Mouse (Mus musculus): ENCODE results near the gene Mycbpap.

Gene Mycbpap

DNA sequence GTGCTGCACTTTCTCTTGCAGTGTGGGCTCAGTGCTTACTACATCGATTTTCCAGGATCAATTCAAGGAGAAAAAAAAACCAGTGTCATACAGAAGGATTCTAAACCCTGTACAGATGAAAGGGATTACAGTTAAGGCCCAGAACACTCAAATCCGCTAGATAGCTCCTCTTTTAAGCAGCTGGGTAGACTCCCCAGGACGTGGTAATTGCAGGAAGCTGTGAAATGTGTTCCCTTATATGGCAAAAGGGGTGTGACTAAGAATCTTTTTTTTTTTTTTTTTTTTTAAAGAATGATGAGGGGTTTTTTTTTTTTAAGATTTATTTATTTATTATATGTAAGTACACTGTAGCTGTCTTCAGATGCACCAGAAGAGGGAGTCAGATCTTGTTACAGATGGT, 7.3 kb upstream of the Mycbpap start:
- no peak for DNase-seq (ENCODE audit: low spot score)

DNA sequence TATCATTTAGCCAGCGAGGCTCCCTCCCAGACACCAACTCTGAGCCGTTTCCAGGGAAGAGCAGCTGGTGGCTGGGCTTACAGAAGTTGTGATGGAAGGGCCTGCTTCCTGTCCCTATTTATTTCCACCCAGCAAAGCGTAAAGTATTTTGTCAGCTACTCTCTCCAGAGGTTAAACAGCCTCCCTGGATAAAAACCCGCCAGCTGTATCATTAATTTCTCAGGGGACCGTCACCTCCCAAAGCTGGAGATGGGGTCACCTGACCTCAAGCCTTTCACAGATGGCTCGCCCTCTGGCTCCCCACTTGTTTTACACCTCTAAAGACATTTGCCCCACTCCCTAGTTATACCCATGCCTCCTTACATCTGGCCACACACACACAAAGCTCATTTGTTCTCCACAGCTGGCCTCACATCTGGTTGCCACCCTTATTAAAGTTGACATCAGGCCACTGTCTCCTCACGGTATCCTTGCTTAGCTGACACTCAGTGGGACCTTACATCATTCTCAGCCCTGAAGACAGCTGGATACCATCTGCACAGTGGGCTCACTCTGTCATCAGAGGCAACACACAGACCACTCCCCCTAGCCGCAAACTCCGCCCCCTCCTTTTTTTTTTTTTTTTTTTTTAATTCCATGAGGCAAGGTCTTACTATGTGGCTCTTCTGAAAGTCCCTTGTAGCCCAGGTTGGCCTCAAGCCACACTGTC, 4.8 kb upstream of the Mycbpap start:
- DNase-seq (ENCODE audit: low spot score): no peak

DNA sequence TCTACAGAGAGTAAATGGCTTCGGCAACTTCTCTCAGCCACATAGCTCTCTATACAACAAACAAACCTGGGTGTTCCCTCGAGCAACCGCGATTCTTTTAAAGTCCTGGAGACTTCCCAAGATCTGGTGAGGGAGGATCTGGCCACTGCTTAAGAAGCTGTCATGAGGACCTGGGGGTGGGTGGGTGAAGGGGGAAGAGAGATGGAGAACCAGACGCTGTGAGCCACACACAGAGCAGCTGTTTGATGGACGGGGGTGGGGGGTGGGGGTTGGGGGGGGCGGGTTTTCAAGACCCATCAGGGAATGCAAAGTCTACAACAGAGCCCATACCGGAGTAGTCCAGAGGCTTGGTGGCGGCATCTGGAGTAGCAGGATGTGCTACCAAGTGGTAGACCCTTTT, 8.1 kb downstream of the Mycbpap start:
- no peak for DNase-seq (ENCODE audit: low spot score)

DNA sequence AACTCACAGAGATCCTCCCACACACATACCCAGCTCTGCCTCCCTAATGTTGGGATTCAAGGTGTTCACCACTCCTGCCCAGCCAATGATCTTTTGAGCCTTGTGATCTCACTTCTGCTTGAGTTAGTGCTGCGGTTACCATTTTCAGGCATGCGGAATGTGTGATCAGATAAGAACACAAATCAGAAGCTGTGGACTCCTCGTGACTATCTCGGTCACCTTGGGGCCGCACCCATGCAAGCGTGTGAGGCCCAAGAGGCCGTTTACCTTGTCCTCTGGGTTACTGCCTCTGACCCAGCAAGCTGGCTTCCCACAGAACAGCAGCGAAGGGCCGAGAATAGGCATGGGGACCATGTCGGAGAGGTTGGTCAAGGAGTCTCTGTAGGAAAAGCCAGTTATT, 12.6 kb downstream of the Mycbpap start:
- DNase-seq (ENCODE audit: low spot score): no peak

DNA sequence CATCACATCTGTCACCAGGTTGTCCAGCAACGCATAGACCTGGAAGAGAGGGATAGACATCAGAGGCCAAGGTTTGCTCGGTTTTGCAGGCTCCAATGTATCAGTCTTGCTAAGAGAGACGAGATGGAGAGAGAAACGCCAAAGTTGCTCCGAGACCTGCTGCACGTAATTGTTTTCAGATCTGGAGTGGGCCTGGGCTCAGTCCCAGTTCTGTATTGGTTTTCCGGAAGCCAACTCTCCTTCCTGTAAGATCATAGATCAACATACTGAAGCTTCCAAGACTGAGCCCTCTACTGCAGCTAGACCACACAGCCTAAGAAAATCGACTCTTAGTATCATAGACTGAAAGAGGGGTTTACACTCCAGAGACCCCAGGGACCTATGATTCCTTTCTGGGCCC, 20.1 kb downstream of the Mycbpap start:
- DNase-seq (ENCODE audit: low spot score): no peak

DNA sequence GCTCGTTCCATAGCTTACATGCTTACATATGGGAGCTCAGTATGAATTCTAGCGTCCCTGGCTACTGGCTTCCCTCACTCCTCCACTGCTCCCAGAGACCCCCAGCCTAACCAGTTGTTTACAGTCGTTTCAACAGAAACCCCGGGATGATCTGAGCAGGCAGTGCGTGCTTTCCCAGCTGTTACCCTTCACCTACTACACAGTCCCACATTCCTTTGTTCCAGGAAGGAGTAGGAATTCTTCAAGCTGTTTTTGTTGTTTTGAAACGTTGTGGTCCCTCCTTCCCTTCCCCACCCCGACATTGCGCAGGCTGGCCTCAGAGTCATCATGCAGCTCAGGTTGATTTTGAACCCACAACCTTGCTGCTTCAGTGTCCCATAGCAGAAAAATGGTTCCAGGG, 21.2 kb downstream of the Mycbpap start:
- no peak for DNase-seq (ENCODE audit: low spot score)

DNA sequence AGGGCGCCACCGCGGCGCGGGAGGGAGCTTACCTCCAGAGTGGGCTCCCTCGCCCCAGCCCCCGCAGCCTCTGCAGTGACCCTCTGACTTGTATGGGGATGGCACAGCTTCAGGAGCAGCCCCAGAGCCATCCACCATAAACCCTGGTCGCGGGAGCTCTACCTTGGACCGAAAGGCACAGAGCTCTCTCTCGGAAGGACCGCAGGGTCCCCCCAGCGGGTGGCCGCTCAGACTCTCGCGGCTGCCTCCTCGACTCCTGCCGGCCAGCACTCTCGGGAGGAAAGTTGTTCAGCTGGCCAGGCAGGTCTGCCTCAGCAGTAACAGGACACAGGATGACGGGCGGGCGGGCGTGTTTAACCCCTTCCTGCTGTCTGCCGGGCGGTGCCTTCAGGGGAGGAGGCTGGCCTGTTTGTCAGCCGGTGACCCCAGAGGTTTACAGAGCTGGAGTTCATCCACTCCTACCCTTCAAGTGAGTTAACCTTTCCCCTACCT, 21.8 kb downstream of the Mycbpap start, which contains the start of gene Epn3:
Gene Epn3, minus strand, starts transcription at position 314 of the 492 bp plus-strand sequence.
- peak; percentile 29 for DNase-seq (ENCODE audit: low spot score)

DNA sequence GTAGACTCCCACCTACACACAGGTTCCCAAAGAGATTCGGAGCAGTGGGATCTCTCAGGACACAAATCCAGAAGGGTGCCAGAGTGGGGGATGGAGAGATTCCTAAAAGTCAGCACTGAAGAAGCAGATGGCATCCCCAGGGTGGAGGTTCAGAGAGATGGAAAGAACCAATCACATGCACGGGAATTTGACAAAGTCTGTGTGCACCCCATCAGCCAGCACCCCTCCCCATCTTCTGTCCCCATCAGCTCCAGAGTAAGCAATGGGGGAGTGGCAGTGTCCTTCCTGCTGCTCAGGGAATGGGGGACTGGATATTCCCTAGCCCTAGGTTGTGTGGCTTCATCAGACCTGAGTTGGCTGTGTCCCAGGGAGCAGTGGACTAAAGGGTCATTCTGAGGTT, 22.5 kb downstream of the Mycbpap start:
- DNase-seq (ENCODE audit: low spot score): no peak

DNA sequence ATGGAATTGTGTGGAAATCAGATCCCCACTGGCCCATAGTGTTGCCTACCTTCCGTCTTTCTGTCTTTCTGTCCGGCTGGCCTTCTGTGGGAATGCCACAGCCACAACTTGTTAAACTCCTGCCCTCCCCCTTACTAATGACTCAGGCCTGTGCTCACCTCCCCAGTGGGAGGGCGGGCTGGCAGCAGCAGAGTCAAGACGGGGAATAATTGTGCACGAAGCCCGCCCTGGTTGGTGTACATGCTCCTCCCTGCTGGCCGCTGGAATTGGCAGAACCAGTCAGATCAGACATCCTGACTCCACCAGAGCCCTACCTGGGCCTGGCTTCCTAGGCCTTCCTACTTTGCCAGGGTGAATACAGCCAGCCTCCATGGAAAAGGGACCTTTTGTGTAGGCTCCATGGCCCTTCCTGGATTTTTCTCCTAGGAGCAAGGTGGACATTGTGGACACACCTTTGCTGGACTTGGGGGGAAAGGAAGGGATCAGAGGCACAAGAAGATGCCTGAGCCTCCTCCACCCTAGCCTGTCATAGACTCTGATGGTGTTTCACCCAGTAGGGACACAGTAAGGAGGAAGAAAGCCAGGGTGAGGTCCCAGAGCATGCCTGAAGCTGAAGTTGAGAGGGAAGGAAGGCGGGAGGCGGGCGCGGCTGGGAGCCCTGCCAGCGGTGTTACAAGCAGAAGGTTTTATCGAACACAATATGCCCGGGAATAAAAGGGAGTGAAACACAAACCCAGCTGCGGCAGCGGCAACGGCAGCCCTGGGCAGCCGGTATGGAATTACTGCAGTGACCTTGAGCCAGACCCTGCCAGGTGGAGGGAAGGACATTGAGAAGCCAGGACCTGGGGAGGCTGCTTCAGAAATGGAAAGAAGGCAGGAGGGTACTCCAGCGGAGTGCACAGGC, 23.2 kb downstream of the Mycbpap start:
- peak; percentile 73 for DNase-seq (ENCODE audit: low spot score)

DNA sequence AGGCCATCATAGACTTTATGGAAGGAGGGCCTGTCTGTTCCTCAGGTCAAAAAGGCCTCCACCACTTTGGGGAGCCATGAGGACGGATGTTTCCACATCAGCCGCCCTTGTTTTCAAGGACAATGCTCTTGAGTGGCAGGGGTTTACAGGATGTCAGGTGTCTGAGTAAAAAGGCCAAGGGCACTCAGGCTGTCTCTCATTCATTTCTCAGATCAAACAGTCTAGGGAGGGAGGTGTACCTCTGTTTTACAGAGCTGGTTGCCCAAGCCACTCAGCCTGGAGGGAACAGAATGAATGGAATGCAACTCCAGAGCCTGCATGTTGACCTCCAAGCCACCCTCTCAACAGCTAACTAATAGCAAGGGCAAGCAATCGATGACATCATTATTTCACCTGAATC, 26.1 kb downstream of the Mycbpap start:
- DNase-seq (ENCODE audit: low spot score): no peak

DNA sequence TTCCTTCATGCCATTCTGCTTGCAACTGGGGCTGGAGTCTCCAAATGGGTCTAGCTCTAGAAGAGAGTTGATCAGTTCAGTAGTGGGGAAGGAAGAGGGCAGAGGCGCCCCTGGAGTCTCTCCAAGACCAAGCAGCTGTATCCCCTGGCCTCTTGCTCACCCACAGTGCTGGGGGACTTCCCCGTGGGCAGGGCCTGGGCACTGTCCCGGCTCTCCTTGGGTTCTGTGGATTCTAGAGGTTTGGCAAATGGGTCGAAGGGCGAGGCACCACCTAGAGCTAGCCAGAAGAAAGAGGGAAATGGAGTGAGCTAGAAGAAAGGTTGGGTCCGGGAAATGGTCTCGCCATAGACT, 29.8 kb downstream of the Mycbpap start:
- no peak for DNase-seq (ENCODE audit: low spot score)

DNA sequence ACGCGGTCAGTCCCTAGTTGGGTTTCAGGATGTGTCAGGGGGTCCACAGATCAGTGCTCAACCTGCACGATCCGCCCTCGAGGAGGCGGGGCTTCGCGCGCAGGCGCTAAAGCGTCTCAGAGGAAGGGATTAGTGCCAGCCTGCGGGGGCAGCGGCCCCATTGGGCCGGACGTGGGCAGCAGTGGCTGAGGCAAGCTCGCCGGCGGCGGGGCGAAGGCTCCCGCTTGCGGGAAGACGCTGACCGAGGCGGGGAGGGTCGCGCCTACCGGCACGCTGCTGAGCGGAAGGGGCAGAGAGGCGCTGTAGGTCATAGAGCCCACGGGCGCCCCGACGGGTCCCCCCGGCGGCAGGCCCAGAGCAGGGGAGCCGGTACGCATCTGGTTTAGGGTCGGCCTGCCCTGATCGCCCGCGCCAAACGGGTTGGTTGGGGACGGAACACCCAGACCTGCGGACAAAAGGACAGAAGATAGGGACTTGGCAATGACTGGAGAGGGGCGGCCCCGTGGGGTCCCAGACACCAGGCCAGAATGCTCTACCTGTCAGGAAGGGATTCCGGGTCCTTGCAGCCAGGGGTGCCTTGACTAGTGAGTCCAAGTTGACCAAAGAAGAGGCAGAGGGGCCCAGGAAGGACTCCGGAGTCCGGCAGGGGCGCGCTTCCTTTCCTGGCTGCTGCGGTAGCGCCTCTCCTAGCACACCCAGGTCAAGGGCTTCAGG, 30.4 kb downstream of the Mycbpap start:
- DNase-seq (ENCODE audit: low spot score): peak; percentile 41

DNA sequence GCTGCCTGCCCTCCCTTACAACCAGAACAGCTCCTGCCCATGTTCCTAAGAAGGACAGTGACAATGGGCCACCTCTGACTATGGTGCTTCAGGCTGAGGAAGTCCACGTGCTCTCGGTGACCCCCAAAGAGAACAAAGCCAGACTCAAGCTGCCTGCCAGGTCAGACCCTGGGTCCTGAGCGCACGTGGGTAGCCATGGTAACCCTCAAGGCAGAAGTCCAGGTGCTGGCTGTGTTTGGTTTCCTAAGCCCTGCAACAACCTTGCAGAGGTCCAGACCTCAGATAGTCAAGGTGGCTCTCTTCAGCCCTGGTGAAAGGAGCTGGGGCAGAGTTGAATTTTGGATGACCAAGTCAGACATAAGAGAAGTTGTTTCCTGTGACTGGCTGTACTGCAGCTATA, 31.8 kb downstream of the Mycbpap start:
- peak; percentile 33 for DNase-seq (ENCODE audit: low spot score)

DNA sequence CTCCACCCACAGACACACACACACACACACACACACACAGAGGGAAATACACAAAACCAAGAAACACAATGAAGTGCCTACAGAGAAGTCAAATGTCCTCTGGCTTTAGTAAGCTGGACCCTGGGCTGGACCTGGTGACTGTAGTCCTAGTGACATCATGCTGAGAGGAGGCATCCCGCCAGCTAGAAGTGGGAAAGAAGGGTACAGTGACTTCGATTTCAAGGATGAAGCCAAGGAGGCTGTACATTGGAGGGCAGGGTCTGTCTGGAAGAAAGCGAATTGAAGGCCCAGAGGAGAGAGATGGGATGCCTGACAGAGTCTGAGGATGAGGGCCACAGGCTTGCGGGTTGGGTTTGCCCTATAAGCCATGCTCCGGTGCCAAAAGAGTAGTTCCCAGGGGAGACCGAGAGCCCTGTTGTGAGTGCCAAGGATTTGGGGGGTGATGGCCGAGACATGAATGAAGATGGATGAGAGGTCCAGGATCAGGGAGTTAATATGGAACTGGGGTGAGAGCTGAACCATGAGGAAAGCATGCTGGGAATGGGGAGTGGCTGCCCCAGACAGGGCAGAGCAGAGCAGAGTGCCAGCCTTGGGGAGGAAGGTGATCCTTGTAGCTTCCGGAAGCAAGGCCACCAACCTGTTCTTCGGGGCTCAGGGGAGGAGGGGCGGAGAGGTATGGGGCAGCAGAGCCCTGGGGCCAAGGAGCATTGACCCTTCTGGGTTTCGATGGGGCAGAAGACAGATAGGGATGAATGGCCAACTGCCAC, 32.6 kb downstream of the Mycbpap start:
- no peak for DNase-seq (ENCODE audit: low spot score)

DNA sequence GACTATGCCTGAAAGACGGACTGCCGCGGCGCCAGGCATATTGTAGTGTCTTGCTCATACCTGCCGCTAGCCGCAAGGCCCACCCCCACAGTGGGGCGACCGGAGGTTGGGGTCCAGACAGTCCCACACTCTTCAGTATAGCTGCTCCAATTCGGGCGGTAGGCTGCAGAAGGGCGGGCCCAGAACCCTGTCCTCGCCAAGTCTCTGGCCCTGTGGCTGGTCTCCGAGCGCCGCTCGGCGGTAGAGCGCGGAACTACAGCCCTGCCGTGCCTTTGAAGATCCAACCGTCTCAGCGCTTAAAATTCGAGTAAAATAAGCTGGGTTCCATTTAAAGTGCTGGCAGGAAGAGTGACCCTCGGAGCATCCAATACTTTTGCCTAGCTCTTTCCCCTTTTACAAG, 35.5 kb downstream of the Mycbpap start, which contains the start of gene Spata20:
Gene Spata20, minus strand, starts transcription at position 179 of the 400 bp plus-strand sequence.
- peak; percentile 68 for DNase-seq (ENCODE audit: low spot score)

DNA sequence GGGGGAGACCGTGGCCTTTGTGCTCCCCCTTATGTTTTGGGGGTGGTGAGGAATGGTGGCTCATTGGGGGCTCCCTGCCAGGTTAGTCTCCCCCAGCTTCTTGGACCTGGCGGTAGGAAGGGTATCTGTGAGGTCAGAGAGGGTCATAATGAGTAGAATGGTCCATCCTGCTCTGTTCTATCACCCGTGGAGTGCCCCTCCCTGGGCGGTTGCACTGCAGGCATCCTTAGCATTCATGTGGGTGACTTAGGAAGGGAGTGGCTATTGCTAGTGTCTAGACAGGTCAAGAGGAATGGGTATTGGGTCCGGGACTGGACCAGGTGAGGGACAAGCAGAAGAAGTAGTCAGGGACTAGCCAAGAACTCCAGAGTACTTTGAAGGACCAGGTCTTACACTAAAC, 36.3 kb downstream of the Mycbpap start:
- DNase-seq (ENCODE audit: low spot score): no peak

DNA sequence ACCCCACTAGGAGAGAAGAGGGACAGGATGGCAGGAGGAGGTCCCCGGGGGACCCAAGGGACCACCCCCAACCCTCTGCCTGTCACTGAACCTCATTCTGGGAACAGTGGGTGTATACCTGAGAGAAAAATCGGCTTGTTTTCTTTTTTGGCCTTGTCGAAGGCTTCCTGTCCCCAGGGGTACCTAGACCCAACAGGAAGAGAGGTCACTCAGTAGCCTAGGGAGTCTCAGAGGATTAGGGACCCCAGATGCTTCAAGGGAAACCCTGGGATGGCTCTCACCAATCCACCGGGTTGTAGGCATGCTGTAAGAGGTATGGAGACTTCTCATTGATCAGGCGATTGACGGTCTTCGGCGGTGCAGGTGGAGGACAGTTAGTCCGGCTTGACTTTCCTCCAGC, 36.9 kb downstream of the Mycbpap start:
- no peak for DNase-seq (ENCODE audit: low spot score)

DNA sequence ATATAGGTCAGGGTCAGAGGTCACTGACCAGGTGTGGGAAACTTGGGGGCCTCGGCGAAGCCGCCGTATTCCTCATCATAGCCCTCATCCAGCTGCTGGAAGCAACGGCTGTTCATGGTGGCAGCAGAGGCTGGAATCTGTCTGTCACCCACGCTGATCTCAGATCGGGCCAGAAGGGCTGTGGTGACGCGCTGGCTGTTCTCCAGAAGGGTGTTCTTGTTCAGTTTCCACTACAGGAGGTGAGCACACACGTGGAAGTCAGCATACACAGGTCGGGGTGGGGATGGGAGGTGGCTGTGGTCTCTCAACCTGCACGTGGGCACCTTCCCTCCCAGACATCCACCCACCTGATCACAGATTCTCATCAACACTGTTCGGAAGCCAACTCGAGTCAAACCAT, 37.6 kb downstream of the Mycbpap start:
- no peak for DNase-seq (ENCODE audit: low spot score)

DNA sequence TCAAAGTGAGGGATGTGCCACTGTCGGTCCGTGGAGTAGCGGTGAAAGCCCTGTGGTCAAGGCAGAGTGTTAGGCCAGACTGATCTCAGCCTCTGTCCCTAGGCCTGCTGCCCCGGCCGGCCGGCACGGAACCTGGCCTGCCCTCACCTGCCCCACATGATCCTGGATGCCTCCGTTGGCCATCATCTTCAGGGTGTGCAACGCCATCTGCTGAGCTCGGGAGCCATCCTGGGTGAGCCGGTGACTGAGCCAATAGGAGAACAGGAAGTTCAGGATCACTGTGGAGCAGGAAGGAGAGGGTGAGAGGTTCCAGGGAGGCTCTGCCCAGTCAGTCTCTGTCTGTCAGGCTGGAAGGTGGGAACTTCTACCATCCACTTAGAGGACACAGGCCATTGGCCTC, 38.1 kb downstream of the Mycbpap start:
- no peak for DNase-seq (ENCODE audit: low spot score)

DNA sequence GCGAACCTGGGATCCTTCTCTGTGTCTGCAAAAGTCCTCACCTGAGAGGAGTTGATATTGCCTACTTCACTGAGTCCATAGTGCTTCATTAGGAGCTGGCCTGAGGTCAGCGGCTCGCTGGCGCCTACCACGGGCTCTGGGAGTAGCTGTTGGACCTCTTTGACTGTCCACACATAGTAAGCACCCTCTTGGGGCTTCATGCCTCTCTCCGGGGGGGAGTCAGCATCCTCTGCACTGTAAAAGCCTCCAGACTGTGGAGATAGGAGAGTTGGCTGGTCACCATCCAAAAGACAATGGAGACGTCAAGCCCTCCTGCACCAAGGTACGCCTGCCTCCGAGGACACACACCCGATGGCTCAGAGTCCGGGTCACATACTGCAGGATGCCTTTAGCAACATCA, 38.8 kb downstream of the Mycbpap start:
- DNase-seq (ENCODE audit: low spot score): no peak

DNA sequence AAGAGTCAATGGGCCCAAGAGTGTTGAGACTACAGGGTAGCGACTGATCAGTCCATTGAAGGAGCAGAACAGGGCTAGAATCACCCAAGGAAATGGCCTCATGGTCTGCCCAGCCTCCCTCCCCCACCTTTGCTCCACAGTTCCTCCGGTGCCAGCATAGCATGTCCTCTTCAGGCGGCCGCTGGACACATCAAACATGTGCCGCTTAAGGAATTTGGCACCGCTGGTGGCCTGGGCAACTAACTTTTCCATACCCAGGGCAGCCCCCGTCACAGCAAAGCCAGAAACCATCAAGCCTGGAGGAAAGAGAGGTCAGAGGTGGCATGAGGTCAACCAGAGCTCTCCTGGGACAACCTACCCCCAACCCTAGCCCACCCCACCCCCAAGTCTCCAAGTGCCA, 39.6 kb downstream of the Mycbpap start:
- DNase-seq (ENCODE audit: low spot score): no peak

DNA sequence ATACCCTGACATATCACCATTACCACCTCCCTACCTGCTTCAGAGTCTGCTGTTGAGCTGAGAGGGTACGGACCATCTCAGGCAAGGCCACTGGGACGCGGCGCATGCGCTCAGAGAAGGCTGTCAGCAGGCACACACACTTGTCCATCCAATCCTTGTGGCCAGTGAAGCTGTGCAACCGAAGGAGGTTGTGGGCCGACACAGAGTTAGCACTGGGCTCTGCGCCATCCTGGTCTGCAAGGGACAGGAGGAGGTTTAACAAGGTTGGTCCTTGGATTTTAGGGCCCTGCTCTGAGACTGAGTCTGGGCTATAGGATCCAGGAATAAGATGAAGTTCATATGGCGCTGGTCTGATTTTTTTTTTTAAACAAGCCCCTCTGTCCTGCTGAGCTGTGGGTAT, 41.2 kb downstream of the Mycbpap start:
- DNase-seq (ENCODE audit: low spot score): no peak

All from testis, postnatal 14 days (tissue).